Mouse (Mus musculus) c-Kit-positive CD71-negative TER-119-negative erythroid progenitor cells, embryonic 14.5 days (primary cell): Measurements from ENCODE around the gene Large2.

Experiments
- DNase-seq: peaks from one replicate; pipeline ENCODE4 v3.0.0-alpha.2; 2013; ENCODE audit warnings: low read depth

Large2 gene

DNA sequence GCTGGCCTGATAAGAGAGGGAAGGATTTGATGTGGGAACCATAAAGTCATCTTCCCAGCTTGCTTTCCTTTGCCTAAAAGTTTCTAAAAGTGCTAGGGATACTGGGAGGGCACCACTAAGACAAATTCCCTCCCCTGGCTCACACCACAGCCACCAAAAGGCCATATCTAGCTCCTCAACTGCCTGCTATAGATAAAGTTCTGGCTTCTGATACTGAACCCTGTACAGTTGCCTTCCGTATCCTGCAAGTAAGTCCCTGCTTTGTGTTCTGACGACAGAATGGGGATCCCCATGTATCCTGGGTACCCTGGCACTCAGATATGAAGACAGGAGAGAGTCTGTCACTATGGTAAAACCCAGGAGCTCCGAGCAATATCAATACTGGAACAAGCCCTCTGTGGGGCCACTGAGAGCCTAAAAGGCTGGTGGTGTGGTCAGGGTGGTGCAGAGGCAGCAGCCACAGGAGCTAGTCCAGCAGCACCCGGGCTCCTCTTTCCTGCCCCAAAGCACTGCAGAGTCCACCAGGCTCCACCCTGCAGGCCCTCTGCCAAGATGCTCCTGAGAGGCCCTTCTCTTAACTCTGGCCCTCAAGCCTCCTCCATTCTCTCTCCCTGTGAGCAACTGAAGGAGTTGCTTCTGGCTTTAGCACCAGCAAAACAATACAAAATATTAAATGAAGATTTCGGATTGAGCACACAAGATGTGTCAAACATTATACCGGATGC lies 15.7 kb upstream of the Large2 start:
- DNase-seq, result no peak

DNA sequence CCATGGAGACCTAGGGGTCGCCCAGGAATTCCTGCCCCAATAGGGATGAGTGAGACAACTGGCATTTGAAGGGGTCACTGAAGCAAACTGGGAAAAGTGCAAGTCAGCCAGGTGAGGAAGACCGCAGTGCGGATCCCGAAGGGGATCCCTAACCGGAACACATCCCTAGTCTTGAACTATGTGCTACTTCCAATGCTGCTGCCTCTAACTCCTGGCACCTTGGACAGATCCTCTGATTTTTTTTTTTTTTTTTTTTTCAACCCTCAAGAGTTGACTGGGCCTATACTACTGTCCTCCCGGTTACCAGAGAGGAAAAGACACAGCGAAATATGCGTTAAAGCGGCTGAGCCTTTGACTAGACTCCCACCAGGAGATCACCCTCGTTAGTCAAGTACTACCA lies 15.0 kb upstream of the Large2 start:
- DNase-seq, result no peak

DNA sequence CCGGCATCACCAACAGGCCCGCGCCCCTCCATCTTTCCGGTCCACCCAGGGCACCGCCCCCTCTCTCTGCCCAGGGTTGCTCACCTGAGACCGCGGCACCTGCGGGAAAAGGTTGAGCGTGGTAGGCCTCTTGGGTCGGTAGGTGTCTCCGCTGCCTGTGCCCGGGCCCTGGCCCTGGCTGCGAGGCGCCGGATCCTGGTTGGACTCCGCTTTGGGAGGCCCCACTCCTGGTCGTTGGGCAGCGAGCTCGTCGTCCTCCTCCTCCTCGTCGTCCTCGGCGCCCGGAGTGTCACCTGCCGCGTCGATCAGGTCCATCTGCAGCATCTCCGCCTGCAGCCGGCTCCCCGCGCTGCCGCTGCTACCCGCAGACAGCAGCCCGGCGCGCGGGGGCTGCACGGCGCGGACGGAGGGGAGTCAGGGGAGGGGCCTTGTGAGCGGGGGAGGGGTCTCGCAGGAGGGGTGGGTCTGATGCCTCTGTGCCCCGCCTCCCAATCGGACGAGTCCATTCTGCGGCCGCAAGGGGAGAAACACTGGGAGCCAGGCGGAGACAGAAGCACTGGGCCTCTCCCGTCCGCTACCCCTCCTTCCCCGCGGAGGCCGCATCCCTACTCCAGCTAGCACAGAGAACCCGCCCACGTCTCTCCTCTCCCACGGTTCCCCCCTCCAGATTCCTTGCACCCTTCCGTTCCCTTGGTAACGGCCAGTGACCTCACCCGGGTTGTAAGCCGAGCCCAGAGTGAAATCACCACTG lies 14.4 kb upstream of the Large2 start:
- no peak for DNase-seq

DNA sequence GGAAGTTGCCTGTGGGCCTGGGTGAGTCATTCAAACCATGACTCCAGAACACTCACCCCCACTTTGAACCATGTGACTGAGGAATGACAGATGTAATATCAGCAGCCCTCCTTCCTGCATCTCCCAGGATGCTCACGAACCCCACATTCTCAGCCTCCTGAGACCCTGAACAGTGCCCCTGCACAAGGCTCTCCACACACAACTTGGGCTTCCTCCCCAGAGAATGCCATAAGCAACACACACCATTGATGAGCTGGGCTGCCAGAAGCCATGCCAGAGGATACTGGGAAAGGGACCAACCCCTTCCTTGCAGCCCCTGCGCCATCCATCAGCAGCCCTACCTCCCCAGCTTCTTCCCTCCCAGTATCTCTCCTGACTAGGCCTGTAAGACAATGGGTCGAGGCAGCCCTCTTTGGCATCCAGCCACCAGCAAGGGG lies 13.4 kb upstream of the Large2 start:
- no peak for DNase-seq

DNA sequence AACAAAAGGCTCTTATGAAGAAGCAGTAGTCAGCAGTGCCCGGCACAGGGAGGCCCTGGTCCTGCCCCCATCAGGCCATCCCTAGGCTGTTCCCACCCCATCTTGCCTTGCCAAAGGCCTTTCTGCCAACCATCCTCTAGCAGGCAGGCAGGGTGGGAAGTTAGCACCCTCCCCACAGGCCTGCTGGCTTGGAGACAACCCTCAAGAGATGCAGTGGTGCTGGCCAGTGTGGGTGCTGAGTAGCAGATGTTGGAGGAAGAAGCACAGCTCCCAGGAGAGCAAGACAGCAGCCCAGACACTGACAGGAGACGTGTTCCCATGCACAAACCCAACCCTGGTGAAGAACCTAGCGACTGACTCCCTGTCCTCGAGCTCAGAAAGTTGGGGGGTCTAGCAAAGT lies 13.0 kb upstream of the Large2 start:
- DNase-seq, result no peak

DNA sequence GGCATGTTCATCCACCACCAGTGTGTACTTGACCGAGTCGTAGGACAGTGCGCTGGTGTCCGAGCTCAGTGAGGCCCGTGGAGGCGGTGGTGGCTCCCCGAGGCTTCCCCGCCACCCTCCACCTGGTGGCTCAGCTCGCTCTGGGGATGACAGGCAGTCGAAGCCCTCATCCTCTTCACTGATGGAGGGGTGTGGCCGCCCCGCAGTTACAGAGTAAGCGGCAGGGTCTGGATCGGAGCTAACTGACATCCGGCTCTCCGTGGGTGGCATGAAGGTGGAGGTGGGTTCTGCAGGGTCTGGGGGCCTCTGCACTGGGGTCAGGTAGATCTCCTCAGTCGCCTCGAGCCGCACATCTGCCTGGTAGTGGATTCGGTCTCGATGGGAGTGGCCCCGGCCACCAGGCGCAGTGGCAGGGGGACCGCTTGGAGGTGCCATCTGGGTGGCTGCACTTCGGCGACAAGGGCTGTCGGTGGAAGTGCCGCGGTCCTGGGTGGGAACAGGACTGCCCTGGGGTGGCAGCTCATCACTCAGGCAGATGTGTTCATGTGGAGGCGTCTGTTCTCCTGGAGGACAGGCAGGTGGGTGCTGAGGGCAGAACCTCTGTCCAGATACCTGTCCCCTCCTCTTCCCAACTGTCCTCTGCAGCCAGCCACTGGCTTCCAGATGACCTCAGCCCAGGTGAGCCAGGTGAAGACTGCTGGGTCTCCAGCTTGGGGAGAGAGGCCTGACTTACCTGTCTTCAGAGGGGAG lies 12.3 kb upstream of the Large2 start:
- DNase-seq, result no peak

DNA sequence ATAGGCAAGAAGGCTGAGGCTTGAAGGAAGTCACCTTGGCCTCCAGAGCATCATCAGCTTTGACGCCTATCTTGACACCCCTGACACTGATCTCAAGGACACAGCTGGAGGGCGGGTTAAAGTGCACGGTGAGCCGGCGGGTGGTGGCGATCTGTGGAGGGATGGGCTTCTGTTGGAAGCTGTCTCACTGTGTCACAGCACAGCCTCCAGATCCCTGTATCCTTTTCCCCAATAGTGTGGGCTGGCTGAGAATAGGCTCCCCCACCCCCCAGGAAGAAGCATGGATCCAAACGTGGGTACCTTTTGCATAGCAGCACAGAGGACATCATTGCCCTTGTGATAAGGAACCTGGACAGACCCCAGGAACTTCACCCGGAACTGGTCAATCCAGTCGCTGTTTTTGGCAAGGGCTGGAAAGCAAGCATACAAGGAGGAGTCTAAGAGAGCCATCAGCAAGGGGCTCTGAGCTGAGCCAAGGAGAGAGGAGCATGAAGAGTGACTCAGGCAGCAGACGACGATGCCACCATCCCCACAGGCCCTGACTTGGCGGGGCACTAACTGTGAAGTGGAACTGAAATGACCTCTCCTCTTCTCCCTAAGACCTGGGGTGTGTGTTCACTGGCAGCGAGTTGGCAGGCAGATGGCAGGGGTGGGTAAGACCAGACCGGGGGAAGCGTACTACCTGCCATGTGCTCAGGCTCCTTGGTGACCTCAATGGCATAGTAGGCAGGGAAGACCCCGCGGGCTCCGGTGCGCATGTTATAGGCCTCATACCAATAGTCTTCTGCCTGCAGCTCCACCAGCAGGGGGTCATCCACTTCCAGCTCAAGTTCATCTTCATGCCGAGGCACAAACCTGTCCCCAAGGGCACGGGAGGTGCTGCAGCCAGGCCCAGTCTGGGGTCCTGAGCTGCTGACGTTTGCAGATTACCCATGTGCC lies 10.7 kb upstream of the Large2 start:
- DNase-seq, result no peak

DNA sequence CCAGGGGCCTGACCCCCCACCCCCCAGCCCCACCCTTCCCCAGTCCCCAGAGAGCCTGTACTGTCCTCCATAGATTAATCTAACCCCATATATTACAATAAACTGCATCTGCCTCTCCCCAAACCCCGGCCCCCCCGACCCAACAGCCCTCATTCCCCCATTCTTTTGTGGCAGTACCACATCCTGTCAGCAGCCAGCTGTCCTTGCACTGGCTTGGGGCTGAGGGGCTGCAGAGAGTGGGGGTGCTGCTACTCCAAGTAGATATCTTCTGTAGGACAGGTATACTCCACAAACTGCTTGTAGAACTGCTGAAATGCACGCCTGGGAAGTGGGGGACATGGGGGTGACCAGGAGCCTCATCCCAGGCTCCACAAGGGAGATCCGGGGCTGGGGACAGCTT lies 9.4 kb upstream of the Large2 start:
- no peak for DNase-seq

DNA sequence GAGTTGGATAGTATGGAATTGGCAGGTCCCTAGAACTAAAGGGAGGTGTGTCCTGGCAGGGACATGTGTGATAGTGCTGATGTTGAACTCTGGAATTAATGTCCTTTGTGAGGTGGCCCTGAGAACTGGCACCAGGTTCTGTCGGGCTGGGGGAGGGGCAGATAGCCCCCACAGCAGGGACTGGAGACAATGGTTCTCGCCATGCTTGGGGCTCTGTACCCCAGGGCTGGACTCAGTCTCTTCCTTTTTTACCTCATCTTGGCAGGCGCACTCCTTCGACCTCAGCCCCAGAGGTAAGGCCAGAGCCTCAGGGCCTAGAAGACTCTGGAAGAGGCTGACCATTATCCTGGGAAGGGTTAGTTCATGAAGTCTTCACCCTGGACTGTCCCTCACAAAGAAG lies 8.1 kb upstream of the Large2 start:
- no peak for DNase-seq

DNA sequence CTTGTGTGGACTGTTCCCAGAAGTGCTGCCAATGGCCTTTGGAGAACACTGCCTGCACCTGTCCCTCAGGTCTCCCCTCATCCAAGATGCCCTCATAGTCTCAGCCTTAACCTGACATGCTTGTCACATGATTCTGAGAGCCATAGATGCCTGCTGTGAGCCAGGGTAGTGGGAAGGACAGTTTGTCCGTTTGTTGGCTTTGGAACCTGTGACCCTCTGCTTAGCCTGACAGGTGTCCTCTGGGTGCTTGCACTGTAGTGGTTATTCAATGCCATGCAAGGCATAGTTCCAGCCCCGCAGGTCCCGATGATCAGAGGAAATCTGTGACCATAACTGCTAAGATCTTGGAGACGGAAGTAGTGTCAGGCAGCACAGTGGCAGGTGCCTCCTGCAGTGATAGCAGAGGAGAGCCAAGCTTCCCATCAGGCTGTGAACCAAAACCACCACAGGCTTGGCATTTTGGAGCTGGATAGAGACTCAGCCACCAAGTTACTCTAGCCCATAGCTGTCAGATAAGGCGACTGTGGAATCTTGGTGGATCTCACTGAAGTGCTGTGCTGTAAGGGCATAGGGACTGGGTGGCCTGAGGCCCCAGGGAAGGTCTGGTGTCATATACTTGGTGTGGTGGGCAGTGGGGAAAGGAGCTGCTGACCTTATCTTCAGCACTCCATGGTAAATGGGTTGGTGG lies 7.4 kb upstream of the Large2 start, which contains the start of gene 1700029I15Rik:
TSS of gene 1700029I15Rik (plus strand) at position 638 of the 688 bp plus-strand sequence.
- no peak for DNase-seq

DNA sequence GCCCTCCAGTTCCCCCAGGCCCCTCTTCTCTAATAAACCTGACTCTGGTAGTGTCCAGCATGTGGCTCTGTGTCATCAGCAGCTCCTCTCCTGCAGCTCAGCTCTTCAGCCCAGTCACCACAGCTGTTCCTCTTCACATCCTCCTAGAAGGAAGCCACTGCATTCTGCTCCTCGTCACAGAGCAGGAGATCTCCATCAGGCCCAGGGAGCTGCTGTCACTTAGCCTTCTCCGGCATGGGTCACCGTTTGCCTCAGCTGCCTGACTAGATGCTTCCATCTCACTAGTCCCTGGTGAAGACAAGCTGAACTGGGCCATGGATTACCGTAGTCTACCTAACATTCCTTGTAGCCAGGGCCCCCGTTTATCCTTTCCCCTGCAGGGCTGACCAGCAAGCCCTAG lies 6.5 kb upstream of the Large2 start:
- DNase-seq, result no peak

DNA sequence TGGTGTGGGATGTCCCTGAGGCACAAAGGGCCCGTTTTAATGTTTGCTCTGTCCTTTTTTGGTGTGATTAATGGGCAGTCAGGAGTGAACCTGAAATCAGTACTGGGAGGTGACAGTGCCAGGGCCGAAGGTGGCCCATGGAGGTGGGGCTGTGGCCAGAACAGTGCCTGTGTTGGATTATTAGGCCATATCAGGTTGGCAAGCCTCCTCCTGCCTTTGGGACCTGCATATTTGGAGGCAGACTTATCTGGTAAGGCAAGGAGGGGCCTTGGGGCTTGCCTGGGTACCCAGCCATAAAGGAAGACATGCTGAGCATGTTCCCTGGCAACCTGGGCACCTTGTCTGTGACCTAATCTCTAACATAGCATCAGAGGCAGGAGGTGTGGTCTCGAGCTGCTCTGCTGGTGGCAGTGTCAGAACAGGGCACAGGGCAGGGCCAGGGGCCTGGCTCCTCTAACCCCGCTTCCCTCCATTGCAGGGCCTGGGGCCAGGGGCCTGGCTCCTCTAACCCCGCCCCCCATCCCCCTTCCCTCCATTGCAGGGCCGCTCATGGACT lies 5.9 kb upstream of the Large2 start:
- no peak for DNase-seq

DNA sequence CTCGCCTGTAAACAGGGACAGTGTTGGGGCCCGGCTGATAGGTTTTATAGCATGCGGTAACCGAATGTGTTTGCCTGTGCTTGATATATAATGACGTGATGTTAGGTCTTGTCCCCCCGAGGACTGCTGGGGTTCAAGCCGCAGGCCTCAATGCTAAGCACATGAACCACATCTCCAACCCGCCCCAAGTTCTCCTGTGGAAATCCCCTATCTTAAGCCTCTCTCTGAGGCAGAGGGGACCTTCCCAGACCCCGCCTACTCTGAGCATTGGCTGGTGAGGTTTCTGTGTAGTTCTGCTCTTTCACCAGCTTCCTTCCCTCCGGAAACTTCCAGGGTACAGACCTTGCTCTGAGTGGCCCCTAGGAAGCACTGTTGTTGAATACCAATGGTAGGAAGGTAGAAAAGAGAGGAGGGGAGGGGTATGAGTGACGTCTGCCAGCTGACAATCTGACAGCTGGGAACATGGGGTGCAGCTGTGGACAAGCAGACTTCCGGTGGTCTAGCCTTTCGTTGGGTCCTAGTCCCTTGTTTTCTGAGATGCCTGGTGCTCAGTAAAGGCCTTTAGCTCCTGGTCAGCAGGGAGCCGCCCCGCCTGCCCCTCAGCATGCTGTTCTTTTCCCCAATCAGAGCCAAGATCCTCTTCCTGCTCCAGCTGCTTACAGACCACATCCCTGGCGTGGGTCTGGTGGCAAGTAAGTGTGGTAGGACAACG lies 5.3 kb upstream of the Large2 start:
- no peak for DNase-seq

DNA sequence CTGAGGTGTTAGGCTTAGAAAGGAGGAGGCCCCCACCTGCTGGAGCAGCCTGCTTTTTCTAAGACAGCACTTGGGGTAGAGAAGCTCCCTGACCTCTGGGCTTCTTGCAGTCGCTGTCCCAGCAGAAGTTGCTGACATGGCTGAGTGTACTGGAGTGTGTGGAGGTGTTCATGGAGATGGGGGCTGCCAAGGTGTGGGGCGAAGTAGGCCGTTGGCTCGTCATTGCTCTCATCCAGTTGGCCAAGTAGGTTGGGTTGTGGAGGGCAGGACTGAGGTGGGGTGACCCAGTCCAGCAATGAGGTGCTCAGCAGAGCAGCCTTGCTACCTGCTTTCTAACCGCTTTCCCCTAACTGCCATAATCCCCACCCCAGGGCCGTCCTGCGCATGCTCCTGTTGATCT lies 2.7 kb upstream of the Large2 start:
- DNase-seq, result no peak

DNA sequence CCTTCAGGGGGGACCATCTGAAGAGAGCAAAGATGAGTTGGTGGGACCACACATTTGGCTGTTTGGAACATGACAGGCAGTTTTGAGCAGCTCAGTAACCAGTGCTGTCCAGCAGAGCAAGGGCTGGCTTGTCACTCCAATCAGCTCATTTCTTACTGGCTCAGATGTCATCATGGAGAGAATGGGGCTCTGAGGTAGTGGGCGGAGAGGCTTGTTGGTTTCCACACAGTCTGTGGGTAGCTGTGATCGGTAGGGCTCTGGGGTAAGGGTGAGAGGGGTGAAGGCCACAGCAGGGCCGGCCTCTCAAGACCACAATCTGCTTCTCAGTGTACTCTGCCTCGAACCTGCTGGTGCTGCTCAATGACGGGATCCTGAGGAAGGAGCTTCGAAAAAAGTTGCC lies 1.6 kb upstream of the Large2 start:
- DNase-seq, result no peak

DNA sequence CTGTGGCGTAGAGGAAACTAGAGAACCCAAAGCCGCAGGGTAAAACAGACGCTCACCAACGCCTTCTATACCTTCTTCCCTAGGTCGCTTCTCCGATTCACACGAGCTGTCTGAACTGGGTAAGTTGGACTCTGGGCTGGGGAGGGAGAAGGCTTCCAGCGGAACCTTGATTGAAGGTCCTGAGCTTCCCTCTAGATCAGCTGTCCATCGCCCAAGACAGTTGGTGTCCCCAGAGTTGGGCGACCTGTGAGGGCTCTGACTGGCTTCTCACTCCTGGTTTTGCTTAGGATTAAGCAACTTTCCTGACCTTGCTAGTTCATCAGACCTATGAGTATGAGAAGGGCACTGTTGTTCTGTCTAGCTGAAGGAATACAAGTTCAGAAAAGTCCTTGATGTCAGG lies 1.1 kb upstream of the Large2 start:
- no peak for DNase-seq

DNA sequence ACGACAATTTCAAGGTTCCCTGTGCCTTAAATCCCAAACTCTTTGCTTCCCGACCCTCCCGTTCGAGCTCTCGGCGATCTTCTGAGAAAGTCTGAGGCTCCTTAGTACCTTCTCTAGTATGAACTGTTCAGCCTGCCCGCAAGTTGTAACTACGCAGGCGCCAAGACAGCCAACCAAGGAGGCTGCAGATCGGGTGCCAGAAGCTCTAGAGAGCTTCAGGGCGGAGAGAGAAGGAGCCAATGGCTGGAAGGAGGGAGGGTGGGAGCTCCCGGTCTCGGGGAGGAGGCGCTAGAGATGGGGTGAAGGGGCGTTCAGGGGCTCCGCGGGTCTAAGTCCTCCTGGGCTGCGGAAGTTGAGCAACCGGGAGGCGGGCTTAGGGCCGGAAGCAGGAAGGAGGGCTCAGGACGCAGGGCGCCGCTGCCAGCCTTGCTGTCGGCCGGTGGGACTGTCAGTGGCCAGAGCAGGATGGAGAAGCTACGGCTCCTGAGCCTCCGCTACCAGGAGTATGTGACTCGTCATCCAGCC lies 492 bp upstream of the Large2 start:
- peak; percentile 92 for DNase-seq

DNA sequence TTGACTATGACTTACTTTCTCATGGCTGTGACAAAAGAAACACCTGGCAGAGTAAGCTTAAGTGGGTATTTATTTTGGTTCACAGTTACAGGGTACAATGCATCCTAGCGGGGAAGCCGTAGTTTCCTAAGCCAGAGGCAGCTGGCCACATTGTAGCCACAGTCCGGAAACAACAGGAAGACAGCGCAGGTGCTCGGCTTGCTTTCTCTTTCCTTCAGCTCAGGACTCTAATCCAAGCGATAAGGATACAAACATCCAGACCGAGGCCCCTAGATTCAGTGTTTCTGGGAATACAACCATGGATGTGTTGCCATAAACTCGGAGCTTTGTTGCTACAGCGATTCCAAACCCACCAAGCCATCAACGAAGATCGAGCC lies 1.2 kb downstream of the Large2 start:
- DNase-seq, result no peak

DNA sequence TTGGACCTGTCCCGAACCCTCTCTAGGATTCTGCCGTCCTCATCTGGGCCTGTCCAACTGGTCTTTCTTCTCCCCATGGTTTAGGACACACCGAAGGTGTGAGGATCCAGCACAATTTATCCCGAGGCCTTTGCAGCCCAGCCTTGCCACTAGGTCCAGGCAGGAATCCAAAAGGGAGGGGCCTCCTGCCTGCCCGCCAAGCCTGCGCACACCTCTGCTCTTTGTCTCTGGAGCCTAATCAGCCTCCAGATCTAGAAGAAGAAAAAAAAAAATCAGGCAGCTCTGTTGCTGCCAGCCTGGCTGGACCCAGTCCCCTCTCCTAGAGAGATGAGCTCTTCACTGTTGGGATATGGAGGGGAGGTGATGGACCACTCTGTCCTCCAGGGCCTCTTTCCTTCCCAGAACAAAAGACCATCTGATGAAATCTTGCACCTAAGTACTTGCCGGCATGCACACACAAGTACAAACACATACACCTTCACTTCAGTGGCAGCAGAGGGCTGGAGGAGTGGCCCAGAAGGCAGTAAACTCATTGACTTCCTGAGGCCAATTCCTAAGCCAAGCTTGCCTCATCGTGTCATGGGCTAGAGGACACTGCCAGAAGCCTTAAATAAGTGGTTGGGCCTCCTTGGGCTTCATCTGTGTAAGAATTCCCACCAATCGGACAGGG lies 1.8 kb downstream of the Large2 start:
- DNase-seq, result no peak
